Mouse (Mus musculus) ZHBTc4 (cell line): ENCODE data around the gene Begain.

ENCODE experiments used
- DNase-seq: peaks from one replicate; pipeline ENCODE4 v3.0.0-alpha.2; 2011; ENCODE audit warnings: low read depth, low spot score

Gene Begain

DNA sequence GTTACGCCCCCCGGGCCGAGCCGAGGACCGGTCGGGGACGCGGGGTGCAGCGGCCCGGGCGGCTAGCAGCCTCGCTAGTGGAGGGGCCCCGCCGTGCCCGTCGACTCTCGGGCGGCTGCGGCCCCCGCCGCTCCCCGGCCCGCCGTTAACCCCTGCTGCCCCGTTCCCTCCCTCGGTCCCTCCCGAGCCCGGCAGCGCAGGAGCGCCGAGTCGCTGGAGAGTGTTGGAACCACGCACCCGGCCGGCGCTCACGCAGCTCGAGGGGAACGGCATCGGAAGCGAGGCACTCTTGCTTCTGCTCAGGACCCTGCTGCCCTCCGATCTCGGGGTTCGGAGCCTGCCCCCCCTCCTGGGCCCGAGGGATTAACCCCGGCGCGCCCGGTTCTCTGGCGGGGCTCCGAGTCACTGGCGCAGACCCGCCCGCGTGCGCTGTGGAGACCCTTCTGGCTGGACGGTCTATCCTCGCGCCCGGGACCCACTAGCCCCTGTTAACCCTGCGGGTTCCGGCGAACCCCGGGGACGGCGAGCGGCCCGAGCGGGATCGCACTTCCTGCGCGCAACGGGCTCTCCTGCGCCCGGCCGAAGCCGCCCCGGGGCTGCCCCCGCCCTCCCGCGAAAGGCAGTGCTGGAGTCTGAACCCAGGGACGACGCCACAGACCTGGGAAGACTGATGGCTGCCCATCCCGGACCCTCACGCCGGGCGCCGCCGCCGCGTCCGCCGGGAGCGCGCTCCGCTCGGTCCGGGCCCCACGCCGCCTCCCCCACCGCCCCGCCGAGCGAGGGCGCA, 14.8 kb downstream of the Begain start:
- DNase-seq: peak; percentile 42

DNA sequence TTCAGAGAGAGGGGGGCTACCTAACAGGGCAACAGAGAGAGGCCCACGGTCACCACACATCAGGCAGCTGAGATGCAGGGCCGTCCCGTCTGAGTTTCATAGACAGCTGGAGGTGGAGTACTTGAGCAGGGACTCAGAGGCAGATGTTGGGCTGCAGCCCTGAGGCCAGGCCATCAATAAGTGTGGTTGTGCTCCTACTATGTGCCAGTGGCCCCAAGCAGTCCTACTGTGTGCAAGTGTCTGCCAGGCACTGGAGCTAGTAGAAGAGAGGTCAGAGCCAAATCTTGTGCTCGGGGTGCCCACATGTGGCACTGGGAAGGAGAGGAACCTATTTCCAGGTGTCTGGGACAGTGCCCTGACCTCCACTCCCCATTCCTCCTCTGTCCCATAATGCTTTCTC, 18.1 kb downstream of the Begain start:
- no peak for DNase-seq

DNA sequence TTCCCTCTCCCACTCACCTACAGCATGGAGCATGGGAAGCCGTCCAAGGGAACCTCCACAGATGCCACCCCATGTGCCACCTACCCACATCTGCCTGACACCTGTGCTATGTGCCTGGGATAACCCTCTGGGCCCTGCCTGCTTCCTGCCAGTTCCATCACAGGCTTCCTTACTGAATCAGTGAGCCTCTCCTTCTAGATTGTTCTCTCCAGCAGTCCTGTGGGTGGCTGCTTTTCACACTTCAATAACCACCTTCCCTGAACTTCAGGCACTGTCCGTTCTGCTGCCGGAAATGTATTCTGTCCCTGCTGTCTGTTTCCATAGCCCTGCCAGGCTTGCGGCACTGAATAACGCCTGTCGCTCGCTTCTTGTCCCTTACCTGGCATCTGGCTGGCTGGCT, 22.4 kb downstream of the Begain start:
- DNase-seq: no peak

DNA sequence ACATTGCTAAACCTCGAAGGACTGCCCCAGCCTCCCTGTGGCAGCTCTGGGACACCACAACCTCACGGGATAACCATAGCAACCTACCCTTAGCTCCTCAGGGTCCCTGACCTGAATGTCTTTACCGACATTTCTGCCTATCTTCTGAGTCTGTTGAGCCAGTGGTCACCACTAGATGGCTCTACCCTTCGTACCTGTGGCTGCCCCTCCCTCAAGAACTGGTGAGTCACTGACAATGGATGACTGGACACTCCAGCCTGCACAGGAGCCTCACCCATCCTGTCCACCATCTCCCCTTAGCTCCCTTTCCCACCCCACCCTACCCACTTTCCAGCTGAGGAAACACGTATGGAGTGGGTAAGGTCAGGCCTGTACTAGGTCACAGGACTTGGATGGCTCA, 23.5 kb downstream of the Begain start:
- DNase-seq: peak; percentile 47

DNA sequence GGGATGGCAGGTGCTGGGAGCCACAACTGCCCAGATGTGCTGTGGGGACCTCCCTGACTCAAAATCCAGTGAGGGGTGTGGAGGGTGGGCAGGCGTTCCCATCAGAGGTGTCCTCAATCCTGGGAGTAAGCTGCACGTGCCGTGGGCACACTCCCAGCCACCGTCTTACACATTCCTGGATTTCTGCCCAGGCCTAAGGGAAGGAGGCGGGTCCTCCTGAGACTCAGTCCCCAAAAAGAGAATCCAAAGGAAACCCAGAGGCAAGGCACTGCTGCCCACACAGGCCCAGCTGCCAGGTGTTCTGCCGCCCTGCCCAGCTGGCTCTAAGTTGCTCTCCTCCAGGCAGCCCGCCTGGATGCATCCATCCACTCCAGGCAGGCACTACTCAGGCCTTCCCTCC, 28.7 kb downstream of the Begain start:
- no peak for DNase-seq

DNA sequence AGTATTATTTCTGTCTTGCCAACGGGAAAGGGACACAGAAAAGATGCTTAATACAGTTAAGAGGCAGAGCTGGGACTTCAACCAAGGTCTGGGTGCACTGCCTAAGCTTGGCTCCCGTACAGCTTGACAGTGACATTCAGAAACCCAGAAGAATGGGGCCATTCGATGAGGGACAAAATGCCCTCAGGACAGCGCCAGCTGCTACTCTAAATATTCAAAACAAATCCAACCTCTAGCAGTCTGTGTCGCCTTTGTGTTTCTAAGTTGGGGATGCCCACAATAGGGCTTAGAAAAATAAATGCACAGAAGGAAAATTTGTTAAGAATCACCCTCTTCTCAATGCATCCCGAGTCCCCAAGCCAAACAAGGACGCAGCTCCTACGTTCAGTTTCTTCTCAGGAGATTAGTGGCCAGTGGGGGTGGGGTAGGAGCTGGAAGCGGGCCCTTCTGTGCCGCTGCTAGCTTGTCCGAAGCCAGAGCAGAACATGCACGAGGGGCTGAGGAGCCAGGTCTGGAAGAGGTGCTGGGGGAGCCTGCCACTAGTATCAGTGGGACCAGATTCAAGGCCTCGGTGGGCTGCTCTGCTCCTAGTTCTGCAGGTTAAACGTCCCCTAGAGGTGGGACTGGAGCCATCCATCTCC, 29.7 kb downstream of the Begain start:
- DNase-seq: no peak

DNA sequence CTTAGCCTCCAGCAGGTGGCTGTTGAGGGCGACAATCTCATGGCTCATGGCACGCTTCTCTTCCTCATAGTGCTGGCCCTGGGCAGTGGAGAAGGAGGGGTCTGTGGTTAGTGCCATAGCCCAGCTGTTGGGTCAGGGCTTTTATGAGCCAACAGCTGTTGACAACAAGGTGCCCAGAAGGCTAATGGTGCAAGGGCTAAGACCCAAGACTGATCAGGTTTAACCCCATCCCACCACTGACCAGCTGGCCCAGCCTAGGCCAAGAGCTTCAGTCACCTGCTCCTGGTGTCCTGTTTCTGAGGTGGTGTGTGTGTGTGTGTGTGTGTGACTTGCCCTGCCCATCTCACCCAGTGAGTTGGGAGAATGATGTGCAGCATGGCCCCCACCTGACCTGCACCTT, 31.0 kb downstream of the Begain start:
- no peak for DNase-seq

DNA sequence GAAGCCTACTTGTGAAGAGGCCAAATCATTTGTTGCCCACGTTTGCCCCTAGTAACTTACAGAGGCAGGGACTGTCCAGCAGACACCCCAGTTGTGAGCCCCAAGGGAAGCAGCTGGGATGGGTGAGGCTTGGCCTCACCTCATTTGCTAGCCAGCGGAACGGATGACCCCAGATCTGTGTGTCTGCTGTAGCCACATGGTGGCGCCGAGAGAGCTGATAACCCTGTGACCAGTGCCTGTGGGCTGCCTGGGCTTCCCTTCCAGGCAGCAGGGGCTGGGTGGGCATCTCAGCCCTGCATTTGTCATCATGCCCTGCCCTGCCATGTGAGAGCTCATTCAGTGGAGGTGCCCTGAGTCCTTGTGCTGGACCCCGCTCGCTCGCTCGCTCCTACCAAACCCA, 44.2 kb downstream of the Begain start:
- peak; percentile 34 for DNase-seq

DNA sequence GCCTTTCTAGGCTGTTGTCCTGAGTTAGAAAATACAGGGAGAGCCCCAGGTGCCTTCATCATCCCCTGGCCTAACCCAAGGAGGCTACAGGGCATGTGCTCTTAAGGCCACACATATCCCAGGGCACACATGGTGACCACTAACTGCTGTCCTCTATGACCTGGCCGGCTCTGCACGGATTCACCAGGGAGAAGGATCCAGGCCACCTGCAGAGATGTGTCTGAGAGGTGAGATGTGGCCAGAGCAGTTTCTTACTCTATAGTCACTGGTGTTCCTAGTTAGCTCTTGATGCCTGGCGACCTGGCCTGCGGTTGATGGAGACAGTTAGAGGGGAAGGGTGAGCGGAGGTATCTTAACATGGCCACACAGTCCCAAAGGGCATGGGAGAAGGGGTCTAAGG, 45.1 kb downstream of the Begain start:
- no peak for DNase-seq

DNA sequence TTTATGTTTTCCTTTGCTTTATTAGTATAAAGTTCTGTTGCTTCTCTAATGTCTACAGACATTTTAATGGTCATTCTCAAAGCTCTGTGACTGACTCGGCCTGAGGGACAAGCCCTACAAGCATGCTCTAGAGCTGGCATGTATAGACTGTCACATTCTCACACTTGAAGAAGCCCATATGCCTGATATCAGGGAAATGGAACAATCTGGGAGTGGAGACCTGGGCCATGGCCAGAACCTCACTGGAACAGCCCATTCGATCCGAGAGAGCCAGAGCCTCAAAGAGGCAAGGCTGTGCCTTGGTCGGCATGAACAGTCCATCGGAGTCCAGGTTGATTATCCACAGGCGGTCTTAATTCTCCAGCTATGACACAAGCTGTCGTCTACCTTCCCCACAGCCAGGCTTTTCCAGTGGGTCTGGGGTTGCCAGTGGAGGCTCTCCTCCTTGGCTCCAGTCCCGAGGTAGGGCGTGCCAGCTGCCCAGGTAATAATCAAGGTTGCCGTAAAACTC, 45.8 kb downstream of the Begain start:
- no peak for DNase-seq

DNA sequence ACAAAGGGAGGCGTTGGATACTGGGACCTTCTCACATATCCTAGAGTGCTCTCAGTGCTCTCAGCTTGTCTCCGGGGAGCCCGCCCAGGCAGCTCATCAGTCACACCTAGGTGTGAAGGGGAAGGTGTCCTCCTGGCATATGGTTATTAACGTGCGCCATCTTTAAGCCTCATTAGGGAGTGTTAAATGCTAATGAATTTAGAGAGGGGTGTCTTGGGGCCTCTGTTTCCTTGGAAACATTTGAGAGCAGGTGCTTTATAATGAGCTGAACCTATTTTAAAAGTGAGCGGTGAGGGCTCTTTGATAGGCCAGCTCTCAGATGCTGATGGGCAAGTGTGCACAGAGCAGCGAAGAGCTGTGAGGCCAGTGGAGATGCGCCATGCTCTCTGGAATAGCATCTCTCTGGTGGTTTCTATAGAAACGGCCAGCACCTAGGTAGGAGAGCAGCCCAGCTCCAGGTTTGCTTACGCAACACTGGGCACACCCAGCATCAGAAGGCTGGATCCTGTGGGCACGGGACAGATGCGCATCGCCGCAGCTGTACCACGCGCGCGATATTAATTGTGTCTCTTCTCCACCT, 57.9 kb downstream of the Begain start:
- no peak for DNase-seq

DNA sequence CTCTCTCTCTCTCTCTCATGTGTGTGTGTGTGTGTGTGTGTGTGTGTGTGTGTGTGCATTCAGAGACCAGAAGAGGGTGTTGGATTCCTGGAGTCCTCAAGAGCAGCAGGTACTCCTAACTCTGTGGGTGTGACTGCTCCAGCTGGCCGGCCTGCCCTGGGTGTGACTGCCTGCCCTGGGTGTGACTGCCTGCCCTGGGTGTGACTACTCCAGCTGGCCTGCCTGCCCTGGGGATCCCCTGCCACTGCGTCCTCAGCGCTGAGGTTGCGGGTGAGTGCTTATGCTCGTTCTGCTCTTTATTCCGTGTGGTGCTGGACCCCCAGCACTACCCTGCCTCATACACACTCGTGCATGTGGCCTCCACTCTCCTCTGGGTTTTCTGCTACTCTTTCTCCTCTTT, 65.0 kb downstream of the Begain start:
- no peak for DNase-seq

DNA sequence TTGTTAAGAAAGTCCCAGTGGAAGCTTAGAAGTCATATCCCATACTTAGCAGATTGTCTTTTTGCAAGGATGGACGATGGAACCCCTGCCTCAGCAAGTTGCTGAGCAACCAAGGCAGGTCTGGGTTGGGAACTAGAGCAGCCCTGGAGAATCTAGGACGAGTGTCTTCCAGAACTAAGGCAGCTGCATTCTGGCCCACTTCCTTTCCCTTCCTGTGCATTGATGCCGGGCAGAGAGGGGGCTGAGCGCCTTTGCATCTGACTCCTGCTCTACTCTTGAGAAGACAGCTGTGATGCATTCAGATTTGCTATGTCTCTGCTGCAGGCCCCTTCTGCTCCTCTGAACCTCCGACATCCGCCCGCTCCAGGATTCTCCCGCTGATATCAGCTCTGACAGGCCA, 70.8 kb downstream of the Begain start:
- no peak for DNase-seq

DNA sequence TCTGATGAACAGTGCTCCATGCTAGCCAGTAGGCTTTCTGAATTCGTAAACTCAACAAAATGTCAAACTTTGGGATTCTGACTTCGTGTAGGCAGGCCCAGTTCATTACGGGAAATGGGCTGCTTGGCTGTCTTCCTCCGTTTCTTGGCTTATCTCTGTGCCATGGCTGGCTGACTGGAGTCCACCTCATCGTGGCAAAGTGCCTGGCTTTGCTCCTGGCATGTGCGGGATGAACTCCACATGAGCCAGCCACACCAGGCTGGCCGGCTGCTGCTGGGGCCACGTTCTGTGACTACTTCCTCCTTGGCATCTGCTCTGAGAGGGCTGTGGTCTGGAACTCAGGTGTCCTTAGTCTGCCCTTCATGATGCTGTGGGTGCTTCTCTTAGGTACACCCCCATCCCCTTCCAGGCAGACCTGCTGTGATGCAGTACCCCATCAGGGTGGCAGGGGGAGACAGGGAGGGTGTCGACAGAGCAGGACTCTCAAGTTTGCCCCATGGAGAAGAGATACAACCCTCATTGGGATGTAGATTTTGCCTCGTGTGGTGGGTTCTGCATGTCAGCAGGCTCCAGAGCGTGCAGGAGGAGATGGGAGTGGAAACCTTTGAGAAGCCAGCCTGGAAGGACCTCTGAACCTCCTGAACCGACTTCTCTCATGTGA, 71.9 kb downstream of the Begain start:
- DNase-seq: peak; percentile 62

DNA sequence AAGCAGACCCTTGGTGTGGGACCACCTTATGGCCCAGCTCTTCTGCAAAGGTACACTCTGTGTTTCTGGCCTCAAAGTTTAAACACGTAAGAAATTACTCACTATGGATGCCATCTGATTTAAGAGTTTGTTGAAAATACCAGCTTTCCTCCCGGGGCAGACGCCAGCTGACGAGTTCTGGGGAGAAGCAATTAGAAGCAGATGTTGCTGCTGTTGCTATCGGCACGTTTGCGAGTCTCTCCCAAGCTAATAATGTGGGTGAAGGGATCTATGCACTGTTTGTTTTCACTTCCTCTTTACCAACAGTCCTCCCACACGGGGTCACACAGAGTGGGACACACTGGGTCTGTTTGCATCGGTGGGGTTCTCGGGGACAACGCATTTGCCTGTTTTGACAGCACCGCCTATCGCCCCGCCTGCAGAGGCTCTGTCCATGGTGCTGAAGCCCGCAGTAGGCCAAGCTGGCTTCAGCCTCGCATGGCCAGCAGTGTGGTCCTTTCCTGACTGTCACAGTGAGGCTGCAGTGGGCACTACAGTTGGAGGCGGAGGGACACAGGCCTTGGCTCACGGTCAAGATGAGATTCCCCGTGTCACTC, 73.5 kb downstream of the Begain start:
- DNase-seq: peak; percentile 64

DNA sequence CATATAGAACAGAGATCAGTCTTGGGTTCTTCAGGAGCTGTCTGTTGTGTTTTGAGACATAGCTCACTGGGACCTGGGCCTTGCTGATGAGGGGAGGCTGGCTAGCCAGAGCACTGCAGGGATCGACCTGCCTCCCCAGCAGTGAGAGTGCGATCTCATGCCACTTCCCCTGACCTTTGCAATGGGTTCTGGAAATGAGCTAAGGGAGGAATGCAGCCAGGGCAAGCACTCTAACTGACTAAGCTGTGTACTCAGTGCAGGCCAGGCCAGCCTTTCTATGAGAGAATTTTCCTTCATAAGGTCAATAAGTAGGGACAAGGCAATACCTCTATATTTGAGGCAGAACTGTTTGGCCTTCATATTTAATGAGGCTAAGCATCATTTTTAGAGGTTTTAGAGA, 75.0 kb downstream of the Begain start:
- no peak for DNase-seq

DNA sequence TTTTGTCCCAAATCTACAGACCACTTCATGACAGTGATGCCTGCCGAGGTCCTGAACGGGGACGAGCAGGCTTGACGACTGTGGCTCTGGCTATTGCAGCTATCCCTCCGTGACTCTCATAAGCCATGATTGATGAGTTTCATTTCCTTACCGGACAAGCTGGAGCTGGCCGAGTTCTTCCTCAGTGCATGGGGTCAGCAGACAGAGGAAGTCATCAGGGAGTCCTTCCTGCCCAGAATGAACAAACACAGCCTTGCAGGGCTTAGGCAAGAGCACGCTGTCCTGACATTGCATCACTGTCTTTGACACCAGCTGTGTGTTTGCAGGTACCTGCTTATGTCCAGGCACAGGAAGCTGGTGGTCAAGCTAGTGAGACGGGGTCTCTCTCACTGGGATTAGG, 77.6 kb downstream of the Begain start:
- DNase-seq: no peak

DNA sequence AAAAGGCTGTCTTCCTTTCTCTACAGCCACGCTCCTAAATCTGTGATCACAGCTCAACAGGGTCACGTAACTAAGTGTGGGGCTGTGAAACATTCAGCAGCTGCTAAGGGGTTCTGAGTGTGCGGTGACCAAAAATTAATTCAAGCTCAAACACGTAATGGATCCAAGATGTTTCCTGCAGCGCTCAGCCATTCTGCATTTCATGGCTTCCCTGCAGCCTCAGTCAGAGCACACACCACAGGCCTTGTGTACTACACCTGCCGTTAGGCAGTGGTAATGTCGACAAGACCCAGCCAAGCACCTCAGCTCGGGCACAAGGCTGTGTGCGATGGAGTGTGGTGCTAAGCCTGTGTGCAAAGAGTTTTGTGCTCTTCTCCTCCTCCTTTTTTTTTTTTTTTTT, 80.6 kb downstream of the Begain start:
- no peak for DNase-seq

DNA sequence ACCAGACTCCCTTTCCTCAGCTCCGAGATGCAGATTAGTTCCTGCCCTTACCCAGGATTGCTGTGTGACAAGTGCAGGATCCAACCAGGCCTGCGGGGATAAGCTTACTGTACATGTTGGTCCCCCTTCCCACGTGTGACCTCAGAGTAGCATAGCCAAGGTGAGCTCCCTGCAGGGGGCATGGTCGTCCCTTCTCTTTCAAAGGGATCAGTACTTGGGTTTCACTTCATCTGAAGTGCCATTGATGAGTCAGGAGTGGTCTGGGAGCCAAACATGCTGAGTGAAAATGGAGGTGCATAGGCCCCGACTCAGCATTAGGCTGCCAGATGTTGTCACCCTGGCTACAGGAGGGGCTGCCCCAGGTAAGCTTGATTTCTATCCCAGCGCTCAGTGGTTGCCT, 83.0 kb downstream of the Begain start:
- peak; percentile 68 for DNase-seq

DNA sequence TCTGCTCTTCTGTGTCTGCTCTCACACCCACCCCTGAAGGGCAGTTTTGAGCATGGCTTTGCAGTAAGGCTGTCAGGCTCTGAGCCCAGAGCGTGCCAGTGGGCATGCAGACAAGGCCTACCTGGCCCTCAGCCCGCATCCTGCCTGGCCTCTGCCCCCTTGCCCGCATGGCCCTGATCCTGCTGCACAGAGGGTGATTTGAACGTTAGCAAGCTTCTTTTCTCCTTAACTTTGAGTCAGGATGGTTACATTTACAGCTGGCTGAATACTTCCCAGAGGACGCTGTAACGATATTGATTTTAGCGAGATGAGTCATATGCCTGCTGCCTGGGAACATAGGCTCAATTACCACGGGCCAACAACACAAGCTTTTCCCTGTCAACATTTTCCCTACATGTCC, 83.5 kb downstream of the Begain start:
- no peak for DNase-seq

DNA sequence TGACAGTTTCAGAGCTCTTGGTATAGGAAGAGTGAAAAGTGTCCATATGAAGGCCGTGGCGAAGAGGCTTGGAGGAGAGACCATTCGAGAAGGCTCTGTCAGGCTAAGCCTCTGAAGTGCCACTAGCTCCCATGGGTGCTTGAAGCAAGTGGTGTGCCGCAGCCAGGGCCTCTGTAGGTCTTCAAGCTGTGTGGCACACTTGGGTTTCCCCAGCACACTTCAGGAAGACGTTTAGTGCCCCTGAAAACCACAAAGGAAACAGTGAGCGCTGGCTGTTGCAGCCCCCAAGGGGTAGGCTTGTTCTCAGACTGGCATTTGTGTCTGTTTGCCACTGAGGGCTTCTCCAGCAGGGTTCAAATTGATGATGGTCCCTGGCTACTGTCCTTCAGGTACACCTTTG, 84.5 kb downstream of the Begain start:
- no peak for DNase-seq

DNA sequence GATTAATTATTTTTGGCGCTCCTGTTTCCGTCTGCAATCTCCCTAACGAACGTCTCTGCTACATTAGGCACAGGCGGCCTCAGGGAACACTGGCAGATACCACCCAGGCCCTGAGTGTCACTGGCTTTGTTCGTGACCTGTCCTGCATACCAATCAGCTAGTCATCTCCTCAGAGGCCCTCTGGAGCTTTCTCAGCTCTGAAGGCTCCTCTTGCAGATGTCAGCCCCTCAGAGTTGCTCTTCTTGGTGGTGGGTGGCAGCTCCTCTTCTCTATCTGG, 85.4 kb downstream of the Begain start:
- no peak for DNase-seq
